Mouse (Mus musculus) lung, postnatal 0 days (tissue): ENCODE results near the gene Sdk1. TPM values are rescaled to one million over a fixed set of nuclear protein-coding genes. Genes with fewer than 3 reads are reported as not detected.

Experiments
- ATAC-seq: fragments of 200-750 bp; cut with Nextera tagmentation; 2 replicates; pipeline ENCODE4 v1.8.0; 2017; ENCODE audit warnings: moderate library complexity
- DNase-seq: peaks from one replicate; pipeline ENCODE4 v3.0.0-alpha.2; 2016; ENCODE audit warnings: low spot score
- H3K27ac ChIP-seq: fragments of 300-500 bp; sonication (generic); 2 replicates; pipeline ENCODE4 v1.5.1; 2014; ENCODE audit warnings: antibody characterized with exemption, mild to moderate bottlenecking, low read length, mixed read lengths
- H3K27me3 ChIP-seq: fragments of 300-500 bp; sonication (generic); replicated peaks from 2 replicates; pipeline ENCODE4 v1.6.1; 2014; ENCODE audit warnings: low read length, mixed read lengths; ENCODE audit not compliant: insufficient read depth
- H3K36me3 ChIP-seq: fragments of 300-500 bp; sonication (generic); 2 replicates; pipeline ENCODE4 v1.6.1; 2014; ENCODE audit warnings: low read length, mixed read lengths; ENCODE audit not compliant: insufficient read depth
- H3K4me1 ChIP-seq: fragments of 300-500 bp; sonication (generic); 2 replicates; pipeline ENCODE4 v1.6.1; 2014; ENCODE audit warnings: antibody characterized with exemption, low read depth, low read length, mixed read lengths; ENCODE audit not compliant: insufficient read depth
- H3K4me2 ChIP-seq: fragments of 300-500 bp; sonication (generic); replicated peaks from 2 replicates; pipeline ENCODE4 v1.6.1; 2014; ENCODE audit warnings: low read depth, mild to moderate bottlenecking, low read length, moderate library complexity, mixed read lengths
- H3K4me3 ChIP-seq: fragments of 300-500 bp; sonication (generic); 2 replicates; pipeline ENCODE4 v1.5.1; 2014; ENCODE audit warnings: low read depth, low read length
- H3K9ac ChIP-seq: fragments of 300-500 bp; sonication (generic); replicated peaks from 2 replicates; pipeline ENCODE4 v1.6.1; 2014; ENCODE audit warnings: low read depth, mild to moderate bottlenecking
- H3K9me3 ChIP-seq: fragments of 300-500 bp; sonication (generic); 2 replicates; pipeline ENCODE4 v1.6.1; 2016; ENCODE audit warnings: low read length, mixed read lengths
- CTCF ChIP-seq: IDR thresholded peaks from 2 replicates; pipeline ENCODE4 v1.5.1; 2016; ENCODE audit warnings: antibody characterized with exemption, mild to moderate bottlenecking
- EP300 ChIP-seq: IDR thresholded peaks from 2 replicates; pipeline ENCODE4 v1.6.1; 2016; ENCODE audit warnings: antibody characterized with exemption, mild to moderate bottlenecking, control low read depth
- WGBS: fragments of 180-500 bp; shearing (Covaris S2); extraction: QIAGEN DNeasy Blood & Tissue Kit; methylation state at CpG from one replicate; pipeline ENCODE4 v1.1.7; 2014; 5-methylcytosine and 5-hydroxymethylcytosine counted together
- polyA plus RNA-seq: library from polyadenylated mRNA; unstranded; fragments of >200 nt; fragmentation: Nextera tagmentation; extraction: Ambion mirVana; gene quantifications from 2 replicates; pipeline ENCODE4 v1.2.1, GENCODE M21; 2015

The Sdk1 gene
- polyA plus RNA-seq, 1 experiment from 2014 or later: 0.19 TPM

DNA sequence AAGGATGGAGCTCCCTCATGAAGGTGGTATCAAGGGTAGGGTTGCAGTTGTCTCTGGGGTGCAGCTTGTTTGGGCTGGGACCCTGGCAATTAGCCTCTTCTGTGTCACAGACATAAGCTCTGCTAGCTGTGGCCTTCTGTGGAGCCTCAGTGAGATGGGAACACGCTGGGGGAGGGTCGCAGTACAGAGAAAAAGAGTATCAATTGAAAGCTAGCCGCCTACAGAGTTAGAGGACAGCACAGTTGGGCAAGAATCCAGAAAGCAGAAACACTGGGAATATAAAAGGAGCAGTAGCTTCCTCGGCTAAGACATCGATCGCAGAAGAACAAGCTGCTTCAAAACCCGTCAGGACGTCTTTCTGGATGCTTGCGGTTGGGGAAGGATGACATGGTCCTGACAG lies 795.2 kb downstream of the Sdk1 start:
- no peaks in the 10 kb centered on the region for H3K36me3 ChIP-seq
- no peak overlapping the region for H3K9ac ChIP-seq
- H3K27me3 ChIP-seq: no peaks in the 10 kb centered on the region
- H3K9me3 ChIP-seq: no peaks in the 10 kb centered on the region
- no peak overlapping the region for H3K27ac ChIP-seq
- DNase-seq (no peak), ATAC-seq (no peak)
- H3K4me1 ChIP-seq: no peaks in the 10 kb centered on the region
- no peak overlapping the region for H3K4me2 ChIP-seq
- no peak overlapping the region for H3K4me3 ChIP-seq
- no peak for TF ChIP-seq CTCF
- TF ChIP-seq EP300: no peak
- 82% methylated on average over 9 of the region's 9 CpGs for WGBS

DNA sequence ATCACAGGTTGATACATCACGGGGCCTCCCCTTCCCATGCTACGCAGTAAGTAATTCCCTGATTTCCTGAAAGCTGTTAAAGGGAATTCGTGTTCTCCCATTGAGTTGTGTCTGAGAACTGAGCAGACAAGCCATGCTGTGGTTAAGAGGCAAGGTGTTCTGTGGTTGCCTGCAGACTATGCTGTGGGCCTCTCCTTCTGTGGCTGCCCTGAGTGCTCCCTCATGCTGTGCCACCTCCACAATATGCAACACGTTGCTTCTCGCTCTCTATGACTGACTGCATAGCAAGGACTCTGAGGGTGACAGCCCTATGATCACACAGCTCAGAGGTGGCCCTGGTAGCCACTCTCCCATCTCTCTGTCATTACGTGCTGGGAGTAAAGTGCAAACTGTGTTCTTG lies 797.9 kb downstream of the Sdk1 start:
- no peak overlapping the region for H3K27ac ChIP-seq

DNA sequence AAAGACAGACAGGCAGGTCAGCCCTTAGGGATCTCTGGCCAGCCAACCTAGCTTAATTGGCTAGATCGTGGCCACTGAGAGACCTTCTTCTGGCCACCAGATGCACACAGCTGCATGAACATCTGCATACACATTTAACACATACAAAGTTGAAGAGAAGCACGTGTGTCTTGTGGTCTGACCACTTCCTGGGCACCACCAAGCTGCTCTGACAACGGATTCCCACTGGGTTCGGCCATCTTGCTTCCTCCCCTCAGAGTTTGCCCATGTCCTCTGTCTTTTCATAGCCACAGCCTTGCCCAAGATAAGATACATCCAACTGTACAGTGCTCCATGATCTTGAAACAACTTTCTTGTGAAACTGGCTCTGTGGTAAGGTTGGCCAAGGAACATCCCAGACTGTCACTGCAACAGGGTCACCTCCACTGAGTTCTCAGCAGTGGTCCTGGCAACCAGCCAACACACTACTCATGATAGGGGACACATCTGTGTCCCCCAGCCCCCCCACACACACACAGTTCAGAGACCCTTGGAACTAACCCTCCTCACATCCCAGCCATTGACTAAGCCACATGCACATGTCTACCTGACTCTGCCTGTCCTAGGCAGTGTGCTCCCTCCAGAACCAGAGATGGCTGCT lies 798.7 kb downstream of the Sdk1 start:
- Histone ChIP-seq H3K36me3 (no peaks in the 10 kb centered on the region), H3K4me3 (no peak overlapping the region), H3K4me1 (no peaks in the 10 kb centered on the region), H3K9me3 (no peaks in the 10 kb centered on the region), H3K9ac (no peak overlapping the region), H3K27ac (no peak overlapping the region), H3K4me2 (no peak overlapping the region), H3K27me3 (no peaks in the 10 kb centered on the region)
- TF ChIP-seq EP300 (no peak), CTCF (no peak)
- DNase-seq: no peak
- ATAC-seq: no peak
- WGBS: 71% methylated on average over 4 of the region's 4 CpGs

More for the DNA sequence above, 797.9 kb downstream of the Sdk1 start:
- TF ChIP-seq EP300 (no peak), CTCF (no peak)
- Histone ChIP-seq H3K4me1 (no peaks in the 10 kb centered on the region), H3K27me3 (no peaks in the 10 kb centered on the region), H3K9ac (no peak overlapping the region), H3K9me3 (no peaks in the 10 kb centered on the region), H3K36me3 (no peaks in the 10 kb centered on the region), H3K4me2 (no peak overlapping the region), H3K4me3 (no peak overlapping the region)
- 78% methylated on average over 6 of the region's 6 CpGs for WGBS
- ATAC-seq (no peak), DNase-seq (no peak)

DNA sequence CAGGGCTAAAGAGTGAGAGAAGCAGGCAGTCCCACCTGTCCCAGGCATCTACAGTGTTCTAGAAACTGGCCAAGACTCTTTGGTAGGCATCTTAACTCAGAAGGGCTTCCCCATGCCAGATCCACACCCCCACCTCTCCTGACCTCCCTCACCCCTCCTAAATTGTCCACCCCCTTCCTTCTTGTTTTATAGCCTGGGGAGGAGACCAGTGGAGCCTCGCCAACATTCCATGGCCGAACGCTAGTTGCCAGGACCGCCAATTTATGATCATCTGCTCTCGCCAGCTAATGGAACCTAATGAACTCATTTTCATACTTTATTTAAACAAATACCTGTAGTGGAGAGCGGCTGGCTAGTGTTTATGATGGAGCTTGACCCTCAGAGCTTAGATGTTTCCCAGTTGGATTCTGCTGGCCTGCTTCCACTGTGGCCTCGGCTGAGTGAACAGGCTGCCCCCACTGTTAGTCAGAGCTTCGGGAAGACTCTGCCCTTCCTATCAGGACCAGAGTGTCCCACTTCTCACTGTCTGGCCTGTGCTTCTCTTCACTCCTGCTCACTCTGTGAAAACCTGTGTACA lies 800.0 kb downstream of the Sdk1 start:
- Histone ChIP-seq H3K4me1 (no peaks in the 10 kb centered on the region), H3K9me3 (no peaks in the 10 kb centered on the region), H3K27ac (no peak overlapping the region), H3K4me3 (no peak overlapping the region), H3K27me3 (no peaks in the 10 kb centered on the region), H3K9ac (no peak overlapping the region), H3K4me2 (no peak overlapping the region), H3K36me3 (no peaks in the 10 kb centered on the region)
- ATAC-seq: no peak
- TF ChIP-seq CTCF (no peak), EP300 (no peak)
- whole genome bisulfite sequencing: 59% methylated on average over 8 of the region's 8 CpGs
- DNase-seq: no peak

DNA sequence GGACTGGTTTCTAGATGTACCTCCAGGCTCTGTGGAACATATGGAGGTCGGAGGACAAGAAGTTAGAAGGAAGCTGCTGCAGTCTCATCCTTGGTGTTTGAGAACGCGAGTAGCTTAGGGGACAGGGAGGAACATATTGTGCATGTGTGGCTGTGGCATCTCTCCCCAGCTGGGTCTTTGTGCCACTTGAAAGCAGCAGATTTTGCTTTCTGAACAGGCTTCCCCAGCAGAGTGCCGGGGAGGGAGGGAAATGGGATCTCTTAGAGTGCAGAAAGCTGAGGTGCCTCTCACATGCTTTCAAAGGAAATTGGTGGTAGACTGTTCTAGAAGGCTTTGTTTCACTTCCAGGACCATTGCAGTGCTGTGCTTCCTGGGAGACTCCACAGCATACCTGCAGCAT lies 820.5 kb downstream of the Sdk1 start:
- Histone ChIP-seq H3K4me1 (no peaks in the 10 kb centered on the region), H3K9me3 (no peaks in the 10 kb centered on the region), H3K27me3 (no peaks in the 10 kb centered on the region), H3K4me3 (no peak overlapping the region), H3K9ac (no peak overlapping the region), H3K36me3 (no peaks in the 10 kb centered on the region), H3K27ac (no peak overlapping the region), H3K4me2 (no peak overlapping the region)
- DNase-seq (no peak), ATAC-seq (no peak)
- 91% methylated on average over 4 of the region's 4 CpGs for WGBS
- TF ChIP-seq CTCF (no peak), EP300 (no peak)

DNA sequence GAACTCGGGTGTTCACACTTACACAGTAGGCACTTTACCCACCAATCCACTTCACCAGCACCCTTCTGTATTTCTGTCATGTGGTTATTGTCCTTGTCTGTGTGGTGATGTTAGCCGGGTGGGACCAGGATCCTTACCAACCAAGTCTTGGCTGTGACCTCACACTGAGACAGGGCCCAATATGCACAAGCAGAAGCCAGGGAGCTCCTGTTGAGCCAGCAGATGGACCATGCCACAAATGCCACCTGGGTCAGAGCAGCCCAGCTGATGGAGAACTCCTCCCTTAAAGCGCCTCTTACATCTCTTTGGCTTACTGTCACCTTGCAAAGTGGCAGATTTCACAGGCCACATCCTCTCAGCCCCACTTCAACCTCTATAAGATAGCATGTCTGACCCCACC lies 830.0 kb downstream of the Sdk1 start:
- Histone ChIP-seq H3K36me3 (no peaks in the 10 kb centered on the region), H3K9me3 (no peaks in the 10 kb centered on the region), H3K9ac (no peak overlapping the region), H3K4me1 (no peaks in the 10 kb centered on the region), H3K4me3 (no peak overlapping the region), H3K4me2 (no peak overlapping the region), H3K27me3 (no peaks in the 10 kb centered on the region), H3K27ac (no peak overlapping the region)
- WGBS: 84% methylated on average over 3 of the region's 3 CpGs
- ATAC-seq (no peak), DNase-seq (no peak)
- TF ChIP-seq CTCF (no peak), EP300 (no peak)
